Mouse (Mus musculus) layer of hippocampus, adult 9-10 months (tissue): ENCODE results near the gene Zfp866.
A peak's percentile ranks its signal among the peaks of the same experiment; 100 is the strongest.

Experiments
- DNase-seq: peaks from one replicate; pipeline ENCODE4 v3.0.0; 2022; ENCODE audit warnings: low spot score

The Zfp866 gene

DNA sequence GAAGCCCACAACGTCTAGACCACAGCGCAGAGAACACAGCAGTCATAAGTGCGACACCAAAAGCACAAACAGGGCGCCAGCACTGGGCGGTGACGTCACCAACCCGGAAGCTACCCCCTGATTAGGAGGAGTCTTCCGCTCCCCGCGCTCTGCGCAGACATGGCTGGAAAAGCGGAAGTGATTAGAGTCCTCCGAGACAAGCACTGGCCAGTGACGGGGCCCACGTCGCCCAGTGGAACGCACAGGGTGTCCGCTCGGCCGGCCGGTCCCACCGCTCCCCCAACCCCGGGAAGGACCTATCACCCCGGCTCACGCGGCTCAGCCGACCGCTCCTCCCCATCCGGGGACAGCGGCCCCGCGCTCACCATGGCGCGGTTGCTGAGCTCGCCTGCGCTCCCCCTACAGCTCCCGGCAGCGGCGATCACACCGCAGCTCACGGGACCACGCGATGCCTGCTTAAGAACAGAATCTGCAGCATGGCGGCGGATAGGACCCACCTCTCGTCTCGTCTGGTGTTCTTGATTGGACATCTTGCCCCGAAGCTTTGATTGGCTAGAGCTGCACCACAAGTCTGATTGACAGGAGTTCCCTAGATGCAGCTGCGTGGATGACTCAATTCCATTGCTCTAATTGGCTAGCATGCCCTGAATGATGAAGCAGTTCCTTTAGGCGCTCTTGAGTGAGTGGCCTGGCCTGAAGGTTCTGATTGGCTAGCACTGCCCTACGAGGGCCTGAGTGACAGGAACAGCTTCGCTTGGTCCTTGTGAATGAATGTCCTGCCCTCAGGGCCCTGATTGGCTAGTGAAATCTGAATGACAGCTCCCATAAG, 74.4 kb downstream of the Zfp866 start:
- DNase-seq = peak; percentile 98

DNA sequence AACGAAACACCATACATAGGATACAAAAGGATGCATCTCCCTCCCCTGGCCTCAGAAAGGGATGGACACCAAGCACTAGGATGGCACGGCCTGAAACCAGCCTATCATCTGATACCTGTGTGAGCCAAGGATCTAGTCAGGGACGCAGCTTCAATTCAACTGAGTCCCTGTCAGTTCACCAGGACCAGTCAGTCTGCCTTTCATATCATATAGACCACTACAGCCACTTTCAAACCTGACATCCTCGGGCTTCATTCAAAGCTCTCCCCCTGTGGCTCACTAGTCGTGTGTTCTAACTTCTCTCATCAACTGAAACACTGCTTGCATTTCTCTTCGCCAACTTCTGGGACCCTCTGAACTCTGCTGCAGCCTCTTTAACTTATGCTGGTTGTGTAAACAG, 75.6 kb downstream of the Zfp866 start:
- no peak for DNase-seq

DNA sequence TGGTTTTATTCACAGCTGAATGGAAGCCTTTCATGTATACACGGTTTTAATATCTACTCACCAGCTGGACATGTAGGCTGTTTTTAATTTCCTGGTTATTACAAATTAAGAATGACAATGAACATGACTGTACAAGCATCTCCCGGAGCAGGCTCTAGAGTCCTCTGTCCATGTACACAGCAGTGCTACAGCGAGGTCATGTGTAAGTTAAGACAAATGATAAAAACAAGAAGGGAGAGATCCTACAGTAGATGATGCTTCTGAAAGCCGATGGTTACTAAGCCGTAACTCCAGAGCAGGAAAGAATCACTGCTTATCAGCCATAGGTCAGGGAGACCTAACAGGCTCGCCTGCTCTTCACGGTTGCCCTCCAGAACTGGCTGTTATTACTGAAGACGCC, 77.5 kb downstream of the Zfp866 start:
- no peak for DNase-seq
